Mouse (Mus musculus): Measurements from ENCODE around the gene Zfp948.
"Not testable (repeated sequence)": the region's sequence is repeated elsewhere in the genome, so short reads cannot be mapped to it uniquely, and the experiment has no call there.

Gene Zfp948

GRCm38 (mm10) chr17:21566728-21567349, at the start of gene Zfp948:
Zfp948 (plus strand) TSS chr17:21567008.
- DNase-seq = peak; percentile 89

DNA sequence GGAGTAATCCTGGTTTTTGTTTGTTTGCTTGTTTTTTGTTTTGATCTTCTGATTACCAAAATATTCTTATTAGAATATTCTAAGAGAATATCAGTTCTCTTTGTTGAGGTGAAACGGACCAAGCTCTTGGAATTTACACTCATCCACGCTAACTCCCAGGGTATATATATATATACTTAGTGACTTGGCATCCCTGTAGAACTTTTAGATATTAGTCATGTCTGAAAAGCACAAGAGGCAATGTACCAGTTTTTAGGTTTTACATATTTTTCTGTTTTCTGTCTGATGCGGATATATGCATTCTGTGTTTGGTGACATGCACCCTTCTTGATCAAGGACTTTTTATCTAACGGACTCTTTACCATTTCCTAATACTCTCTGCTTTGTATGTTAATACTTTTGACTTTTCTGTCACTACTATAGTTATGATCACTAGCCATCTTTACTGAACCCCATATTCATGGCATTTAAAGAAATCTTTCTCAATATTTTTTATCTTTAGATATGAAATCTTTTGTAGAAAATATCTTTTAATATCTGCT, 49.6 kb upstream of the Zfp948 start:
- no peak for DNase-seq

DNA sequence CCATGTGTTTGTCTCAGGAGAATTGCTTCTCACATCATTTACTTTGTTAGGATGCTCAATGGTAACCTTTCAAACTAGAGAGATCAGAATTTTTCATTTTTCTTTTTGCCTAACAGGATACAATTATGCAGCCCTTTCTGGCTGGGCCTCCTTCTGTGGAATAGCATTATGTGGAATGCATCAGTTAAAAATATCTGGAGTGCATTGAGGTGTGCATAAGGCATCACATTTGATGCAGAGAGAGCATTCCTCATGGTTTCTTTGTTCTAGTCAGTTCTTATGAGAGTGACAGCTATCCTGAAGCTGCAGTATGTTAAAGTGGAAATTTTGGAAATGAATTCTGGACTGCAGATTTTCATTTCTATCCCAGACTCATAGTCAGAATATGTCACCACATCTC, 40.5 kb upstream of the Zfp948 start:
- DNase-seq = no peak

GRCm38 (mm10) chr17:21530645-21531330, 36.0 kb upstream of the Zfp948 start:
- no peak for DNase-seq

- DNase-seq = no peak
These were observed 35.2 kb upstream of the Zfp948 start for GRCm38 (mm10) chr17:21531621-21532020.

DNA sequence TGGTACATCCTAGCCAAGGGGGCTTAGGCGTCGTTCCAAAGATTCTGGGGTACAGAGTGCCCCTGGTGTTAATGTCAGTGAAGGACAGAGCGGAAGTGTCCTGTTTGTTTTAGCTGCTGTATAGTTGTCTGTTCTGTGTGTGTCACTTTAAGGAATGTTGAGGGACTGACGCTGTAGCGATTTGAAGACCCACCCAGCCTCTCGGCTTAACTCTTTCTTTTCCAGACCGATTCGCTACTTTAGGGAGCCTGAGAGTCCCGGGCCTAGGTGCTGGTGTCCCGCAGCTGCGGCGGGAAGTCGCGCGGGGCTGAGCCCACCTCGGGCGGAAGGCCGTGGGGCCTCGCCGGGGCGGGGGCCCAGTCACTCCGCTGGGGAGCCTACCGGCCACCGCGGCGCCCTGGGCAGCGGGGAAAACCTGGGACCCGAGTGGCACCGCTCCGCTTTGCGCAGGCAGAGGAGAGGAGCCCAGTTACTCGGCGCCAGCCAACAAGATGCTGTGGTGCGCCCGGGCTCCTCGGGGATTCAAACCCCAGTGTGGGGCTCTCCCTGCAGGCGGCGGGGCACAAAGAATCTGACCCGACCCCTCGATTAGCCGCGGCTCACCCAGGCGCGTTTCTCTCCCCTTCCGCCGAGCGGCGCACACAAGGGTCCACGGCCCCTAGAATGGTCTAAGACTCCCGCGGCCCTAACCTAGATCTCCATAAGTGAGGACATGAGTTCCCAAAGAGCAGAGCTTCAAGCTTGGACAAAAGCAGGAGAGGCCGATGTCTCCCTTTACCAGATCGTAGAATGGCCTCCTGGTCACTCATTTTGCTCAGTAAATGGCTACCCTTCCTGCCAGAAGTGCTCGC, 34.5 kb upstream of the Zfp948 start:
- DNase-seq = peak; percentile 79

DNA sequence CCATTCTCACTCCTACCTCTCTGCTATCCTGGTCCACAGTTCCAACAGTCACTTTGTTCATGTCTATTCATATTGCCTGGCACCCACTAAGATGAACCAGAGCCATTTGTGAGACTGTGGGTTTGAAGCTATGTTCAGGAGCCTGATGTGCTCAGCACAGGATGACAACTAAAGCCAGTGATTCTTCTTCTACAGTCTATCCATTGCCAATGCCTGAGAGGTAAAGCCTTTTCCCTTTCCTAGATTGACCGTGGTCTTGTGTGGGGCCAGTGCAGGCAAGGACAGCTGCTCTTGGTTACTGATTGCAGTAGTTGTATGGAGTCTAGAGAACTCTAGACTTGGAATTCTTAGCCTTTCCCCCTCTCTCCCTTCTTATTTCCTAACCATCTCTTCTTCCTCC, 32.8 kb upstream of the Zfp948 start:
- no peak for DNase-seq

DNA sequence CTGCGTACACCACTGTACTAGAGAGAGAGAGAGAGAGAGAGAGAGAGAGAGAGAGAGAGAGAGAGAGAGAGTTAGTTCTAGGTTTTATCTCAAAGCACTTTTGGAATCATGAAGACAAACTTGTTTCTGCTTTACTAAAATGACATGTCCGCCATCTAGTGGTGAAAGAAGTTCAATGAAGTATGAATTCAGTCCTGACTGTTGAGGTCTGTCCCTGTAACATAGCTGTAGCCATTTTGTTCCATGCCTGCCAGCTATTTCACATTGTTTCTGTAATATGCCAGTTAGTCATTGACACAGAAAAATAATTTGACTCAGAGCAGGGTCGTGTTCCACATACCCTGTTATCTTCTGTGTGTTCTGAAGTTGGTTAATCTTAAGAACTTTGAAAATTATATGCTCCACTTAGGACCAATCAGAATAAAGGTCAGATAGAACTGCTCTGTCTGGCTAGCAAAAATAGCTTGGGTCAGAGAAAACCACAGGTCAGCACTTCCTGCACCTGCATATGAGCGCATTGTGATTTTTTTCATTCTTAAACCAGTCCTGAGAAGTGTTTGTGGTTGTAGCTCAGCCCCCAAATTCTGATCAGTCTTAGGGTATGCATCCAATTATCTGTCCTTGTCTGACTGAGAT, 32.2 kb upstream of the Zfp948 start:
- DNase-seq = peak; percentile 93

DNA sequence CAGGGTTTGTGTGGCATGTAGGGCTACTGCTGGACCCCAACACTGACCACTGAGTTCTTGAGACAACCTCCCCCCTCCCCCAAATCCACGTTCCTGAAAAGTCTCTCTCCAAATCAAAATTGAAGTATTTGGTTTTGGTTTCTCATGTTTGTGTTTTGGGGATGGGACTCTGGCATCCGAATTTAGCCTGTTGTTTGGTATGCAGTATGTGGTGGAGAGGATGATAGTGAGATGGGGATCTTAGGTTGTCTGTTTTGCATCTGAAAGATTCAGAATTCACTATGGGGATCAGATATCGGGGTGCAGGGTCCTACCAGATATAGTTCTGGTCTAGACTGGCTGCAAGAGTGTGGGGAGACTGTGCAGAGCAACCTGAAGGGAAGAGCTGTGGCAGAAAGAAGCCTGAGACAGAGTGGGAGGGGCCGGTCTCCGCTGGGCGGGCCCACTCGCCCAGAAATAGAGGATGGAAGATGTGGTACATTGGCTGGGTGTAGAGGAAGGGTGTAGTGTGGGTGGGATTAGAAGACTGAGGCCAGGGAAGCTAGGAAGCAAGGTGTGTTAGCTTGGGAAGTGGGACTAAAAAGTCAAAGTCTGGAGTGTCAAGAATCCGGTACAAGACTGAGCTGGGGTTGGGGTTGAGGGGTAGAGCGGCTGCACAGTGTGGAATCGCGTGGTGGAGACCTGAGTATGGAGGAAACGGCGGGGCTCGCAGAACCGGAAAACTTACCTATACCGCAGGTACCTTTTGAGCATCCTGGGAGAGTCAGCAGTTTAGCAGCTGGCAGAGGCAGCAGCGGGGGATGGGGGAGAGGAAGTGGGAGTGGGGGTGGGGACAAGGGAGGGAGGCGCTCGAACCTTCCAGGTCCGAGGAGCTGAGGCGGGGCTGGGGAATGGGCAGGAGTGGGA, 31.5 kb upstream of the Zfp948 start, which contains the start of gene Zfp52:
Gene Zfp52 (plus strand): TSS at position 444 of the 906 bp plus-strand sequence.
- DNase-seq = peak; percentile 73

DNA sequence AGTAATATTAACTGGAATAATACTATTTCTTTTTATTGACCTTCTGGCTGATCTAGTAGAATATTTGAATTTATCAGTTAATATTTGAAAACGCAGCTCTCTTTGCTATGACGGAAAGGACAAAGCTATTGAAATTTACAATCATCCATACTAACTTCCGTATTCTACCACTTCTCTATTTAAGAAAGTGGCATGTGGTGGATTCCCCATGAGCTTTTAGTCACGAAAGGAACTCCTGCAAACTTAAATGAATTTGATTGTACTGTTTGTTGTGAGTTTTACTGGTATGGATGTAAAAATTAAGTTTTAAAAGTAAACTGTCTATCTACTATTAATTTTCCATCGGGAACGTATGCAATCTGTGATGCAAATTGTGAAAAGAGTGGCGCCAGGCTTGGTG, 30.7 kb upstream of the Zfp948 start:
- no peak for DNase-seq

DNA sequence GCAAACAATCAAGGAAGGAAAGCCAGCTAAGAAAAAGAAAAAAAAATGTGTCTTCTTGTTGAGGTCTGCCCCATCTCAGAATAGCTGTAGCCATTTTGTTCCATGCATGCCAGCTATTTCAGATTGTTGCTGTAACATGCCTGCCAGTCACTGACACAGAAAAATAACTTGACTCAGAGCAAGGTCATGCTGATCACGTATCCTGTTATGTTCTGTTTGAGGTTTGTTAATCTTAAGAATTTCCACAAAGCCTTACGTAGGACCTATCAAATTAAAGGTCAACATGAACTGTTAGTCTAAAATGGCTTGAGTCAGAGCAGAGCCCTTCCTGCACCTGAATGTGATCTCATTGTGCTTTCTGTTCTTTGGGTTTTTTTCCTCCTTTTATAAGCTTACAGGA, 30.1 kb upstream of the Zfp948 start:
- DNase-seq = no peak

DNA sequence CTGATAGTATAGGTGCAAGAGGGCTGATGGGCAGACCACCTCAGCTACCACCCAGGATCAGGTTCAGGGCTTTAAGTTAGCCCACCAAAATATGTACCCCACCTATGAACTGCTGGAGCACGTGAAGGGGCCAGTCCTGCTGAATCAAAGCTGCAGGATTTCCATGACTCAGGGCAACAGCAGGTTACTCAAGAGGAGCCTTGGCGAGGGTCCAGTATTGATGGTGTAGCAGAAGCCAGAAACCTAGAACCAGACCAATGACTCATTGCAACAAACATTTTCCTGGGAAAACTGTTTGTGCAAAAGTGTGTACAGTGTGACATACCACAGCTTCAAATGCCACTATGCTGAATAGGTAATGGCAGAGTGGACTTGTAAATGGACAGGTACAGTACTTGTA, 9.0 kb upstream of the Zfp948 start:
- DNase-seq = no peak

DNA sequence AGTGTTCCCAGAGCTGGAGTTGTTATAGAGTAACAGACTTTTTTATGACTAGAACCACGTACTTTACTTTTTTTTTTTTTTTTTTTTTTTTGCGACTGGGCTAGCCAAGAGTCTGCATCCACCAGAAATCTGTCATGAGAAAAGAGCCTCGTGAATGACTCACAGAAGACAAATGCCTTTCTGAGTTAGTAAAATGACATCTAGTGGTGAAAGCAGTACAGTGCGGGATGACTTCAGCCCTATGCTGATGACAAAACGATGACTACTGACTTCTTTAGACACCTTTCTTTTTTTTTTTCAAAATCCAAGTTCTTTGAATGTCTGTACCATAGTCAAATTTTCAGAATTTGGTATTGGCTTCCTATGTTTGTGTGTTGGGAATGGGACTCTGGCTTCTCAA, 588 bp upstream of the Zfp948 start:
- peak; percentile 75 for DNase-seq

GRCm38 (mm10) chr17:21567696-21568095, 888 bp downstream of the Zfp948 start:
- no peak for DNase-seq

DNA sequence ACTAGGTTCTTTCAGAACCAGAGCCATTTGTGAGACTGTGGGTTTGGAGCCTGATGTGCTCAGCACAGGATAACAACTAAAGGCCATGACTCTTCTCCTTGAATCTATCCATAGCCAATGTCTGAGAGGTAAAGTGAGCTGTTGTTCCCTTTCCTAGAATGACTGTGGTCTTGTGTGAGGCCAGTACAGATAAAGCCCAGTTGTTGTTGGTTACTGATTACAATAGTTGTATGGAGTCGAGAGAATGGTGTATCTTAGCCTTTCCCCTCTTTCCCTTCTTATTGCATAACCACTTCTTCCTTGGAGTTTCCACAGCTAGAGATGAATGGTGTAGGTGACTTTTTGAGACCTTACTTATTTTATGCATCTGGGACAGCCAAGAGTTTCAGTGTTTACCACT, 12.3 kb downstream of the Zfp948 start:
- DNase-seq = no peak

DNA sequence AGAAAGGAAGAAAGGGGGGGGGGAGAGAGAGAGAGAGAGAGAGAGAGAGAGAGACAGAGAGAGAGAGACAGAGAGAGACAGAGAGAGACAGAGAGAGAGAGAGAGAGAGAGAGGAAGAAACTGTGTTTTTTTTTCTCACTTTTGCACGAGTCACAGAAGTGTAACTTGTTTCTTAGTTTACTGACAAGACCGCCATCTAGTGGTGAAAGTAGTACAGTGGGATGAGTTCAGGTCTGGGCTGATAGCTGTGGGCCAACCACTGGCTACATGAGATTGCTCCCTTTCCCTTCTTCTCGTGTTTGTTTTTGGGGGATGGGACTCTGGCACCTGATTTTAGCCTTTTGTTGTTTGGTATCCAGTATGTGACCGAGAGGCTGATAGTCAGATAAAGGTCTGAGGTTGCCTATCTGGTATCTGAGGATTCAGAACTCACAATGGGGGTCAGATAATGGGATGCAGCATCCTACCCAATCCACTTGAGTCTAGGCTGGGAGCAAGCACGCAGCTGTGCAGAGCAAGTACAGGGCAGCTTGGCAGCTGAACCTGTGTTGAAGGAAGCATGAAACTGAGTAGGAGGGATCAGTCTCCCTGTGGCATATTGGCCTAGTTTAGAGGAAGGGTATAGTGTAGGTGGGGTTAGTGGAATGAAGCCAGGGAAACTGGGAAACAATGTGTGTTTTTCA, 12.8 kb downstream of the Zfp948 start:
- DNase-seq = peak; percentile 75

DNA sequence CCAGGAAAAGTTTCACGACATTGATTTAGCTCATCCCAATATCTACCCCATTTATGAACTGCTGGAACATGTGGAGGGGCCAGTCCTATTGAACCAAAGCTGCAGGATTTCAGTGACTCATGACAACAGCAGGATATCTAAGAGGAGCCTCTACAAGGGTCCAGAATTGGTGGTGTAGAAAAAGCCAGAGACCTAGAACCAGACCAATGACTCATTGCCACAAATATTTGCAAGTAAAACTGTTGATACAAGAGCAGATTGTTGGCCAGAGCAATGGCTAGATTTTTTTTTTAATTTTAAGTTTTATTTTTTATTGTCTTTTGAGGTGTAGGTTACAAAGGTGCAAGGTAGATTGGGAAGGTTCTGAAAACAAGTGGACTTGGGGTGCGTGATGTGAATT, 18.7 kb downstream of the Zfp948 start:
- no peak for DNase-seq

GRCm38 (mm10) chr17:21616356-21616755, 49.5 kb downstream of the Zfp948 start:
- no peak for DNase-seq

- no peak for DNase-seq
These were observed 50.5 kb downstream of the Zfp948 start for GRCm38 (mm10) chr17:21617352-21617751.

GRCm38 (mm10) chr17:21623647-21624046, 56.8 kb downstream of the Zfp948 start:
- no peak for DNase-seq

GRCm38 (mm10) chr17:21635758-21636157, 69.0 kb downstream of the Zfp948 start:
- DNase-seq = not testable (repeated sequence)
